Mouse (Mus musculus): Measurements from ENCODE around the gene Cldnd1. TPM values are rescaled to one million over a fixed set of nuclear protein-coding genes. Genes with fewer than 3 reads are reported as not detected.
A peak's percentile ranks its signal among the peaks of the same experiment; 100 is the strongest.

The Cldnd1 gene
- polyA plus RNA-seq, 1 experiment: 1.00 TPM

DNA sequence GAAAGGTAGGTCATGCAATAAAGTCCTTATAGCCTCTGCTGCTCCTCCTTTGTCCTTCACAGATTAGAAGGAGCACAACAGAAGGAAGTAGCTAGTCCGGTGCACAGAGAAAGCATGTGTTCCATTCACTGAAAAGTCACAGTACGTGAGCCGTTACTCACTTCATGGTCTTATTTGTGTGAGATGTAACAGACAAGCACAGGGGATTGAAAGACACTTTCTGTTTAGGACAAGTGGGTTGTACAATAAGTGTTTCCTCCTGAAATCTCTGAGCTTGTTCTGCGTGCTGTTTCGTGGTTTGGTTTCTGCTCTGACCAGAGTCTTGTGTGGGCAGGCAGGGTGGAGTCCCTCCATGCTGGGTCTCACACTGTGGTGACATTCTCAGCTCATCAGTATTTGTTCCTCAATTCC lies 37.4 kb upstream of the Cldnd1 start:
- Histone ChIP-seq H3K4me3 (replicated peaks) (peak overlapping the region; percentile 29), H3K4me1 (peaks cover 28% of the 10 kb centered on the region), H3K9me3 (no peaks in the 10 kb centered on the region), H3K36me3 (replicated peaks; ENCODE audit: low read length) (no peaks in the 10 kb centered on the region), H3K27me3 (replicated peaks) (no peaks in the 10 kb centered on the region)
- TF ChIP-seq FLI1 (IDR thresholded peaks at IDR 0.05; ENCODE audit: low read length) (no peak), GATA1 (IDR thresholded peaks at IDR 0.05; ENCODE audit: borderline replicate concordance, low read length) (no peak)

DNA sequence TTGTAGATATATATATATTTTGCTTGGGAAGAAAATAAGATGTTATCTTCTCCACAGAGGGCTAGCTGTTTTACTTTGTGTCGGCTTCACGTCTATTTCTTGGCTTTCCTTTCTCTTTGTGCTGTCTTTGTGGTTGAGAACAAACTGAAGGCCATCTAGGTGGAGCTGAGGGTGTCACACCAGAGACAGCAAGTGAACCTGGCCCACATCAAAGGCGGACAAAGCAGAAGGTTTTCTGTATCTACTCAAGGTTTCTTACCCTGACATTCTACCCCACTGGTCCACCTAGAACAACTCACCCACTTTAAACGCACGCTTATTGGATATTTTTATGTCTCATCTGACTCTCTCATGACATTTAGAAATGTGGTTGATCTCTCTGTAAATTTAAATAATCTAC lies 33.6 kb upstream of the Cldnd1 start:
- H3K9me3 ChIP-seq: no peaks in the 10 kb centered on the region
- no peaks in the 10 kb centered on the region for H3K27me3 ChIP-seq (replicated peaks)
- H3K4me3 ChIP-seq (replicated peaks): no peak overlapping the region
- no peak for TF ChIP-seq GATA1 (IDR thresholded peaks at IDR 0.05; ENCODE audit: borderline replicate concordance, low read length)
- TF ChIP-seq FLI1 (IDR thresholded peaks at IDR 0.05; ENCODE audit: low read length): no peak
- no peaks in the 10 kb centered on the region for H3K36me3 ChIP-seq (replicated peaks; ENCODE audit: low read length)
- H3K4me1 ChIP-seq: peaks cover 16% of the 10 kb centered on the region

DNA sequence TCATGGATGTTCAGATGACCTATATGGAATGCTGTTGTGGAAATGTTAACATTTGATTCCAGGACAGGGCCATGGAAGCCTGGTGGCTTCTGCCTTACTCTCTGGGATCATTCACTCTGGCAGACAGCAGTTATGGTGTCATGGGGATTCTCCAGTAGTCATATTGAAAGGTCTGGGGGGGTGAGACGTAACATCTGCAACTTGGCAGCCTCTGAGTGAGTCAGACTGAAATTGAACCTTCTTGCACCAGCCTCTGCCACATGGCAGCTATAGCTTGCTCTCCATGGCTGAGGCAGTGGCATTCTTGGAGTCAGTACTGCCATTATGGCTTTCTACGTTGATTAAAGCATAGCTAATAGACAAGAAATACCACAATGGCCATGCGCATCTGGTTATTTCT lies 30.9 kb upstream of the Cldnd1 start:
- no peaks in the 10 kb centered on the region for H3K27me3 ChIP-seq (replicated peaks)
- peaks cover 3% of the 10 kb centered on the region; the same call in 1 of the 2 replicates for H3K4me1 ChIP-seq
- TF ChIP-seq FLI1 (IDR thresholded peaks at IDR 0.05; ENCODE audit: low read length) (no peak), GATA1 (IDR thresholded peaks at IDR 0.05; ENCODE audit: borderline replicate concordance, low read length) (no peak)

DNA sequence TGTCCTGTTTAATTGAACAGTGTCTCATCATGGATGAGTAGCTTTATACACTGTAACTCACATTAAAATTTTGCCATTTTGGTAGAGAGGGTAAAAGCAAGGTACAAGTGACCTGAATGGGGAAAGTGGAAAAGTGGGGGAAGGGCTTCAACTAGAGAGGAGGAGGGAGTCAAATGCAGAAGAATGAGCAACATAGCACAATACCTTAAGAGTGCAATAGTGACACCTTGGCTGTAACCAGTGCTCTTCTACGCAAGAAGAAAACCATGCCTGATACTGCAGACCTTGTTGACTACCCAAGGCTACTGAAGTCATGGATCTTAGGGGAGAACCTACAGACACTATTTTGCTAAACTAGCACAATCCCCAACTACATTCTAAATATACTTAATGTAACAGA lies 30.4 kb upstream of the Cldnd1 start:
- Histone ChIP-seq H3K4me1 (peaks cover 3% of the 10 kb centered on the region; the same call in 1 of the 2 replicates), H3K27me3 (replicated peaks) (no peaks in the 10 kb centered on the region), H3K36me3 (replicated peaks; ENCODE audit: low read length) (no peaks in the 10 kb centered on the region), H3K9me3 (no peaks in the 10 kb centered on the region), H3K4me3 (replicated peaks) (no peak overlapping the region)
- TF ChIP-seq FLI1 (IDR thresholded peaks at IDR 0.05; ENCODE audit: low read length) (no peak), GATA1 (IDR thresholded peaks at IDR 0.05; ENCODE audit: borderline replicate concordance, low read length) (no peak)

More for the DNA sequence above, 30.9 kb upstream of the Cldnd1 start:
- Histone ChIP-seq H3K4me3 (replicated peaks) (no peak overlapping the region), H3K9me3 (no peaks in the 10 kb centered on the region), H3K36me3 (replicated peaks; ENCODE audit: low read length) (no peaks in the 10 kb centered on the region)

DNA sequence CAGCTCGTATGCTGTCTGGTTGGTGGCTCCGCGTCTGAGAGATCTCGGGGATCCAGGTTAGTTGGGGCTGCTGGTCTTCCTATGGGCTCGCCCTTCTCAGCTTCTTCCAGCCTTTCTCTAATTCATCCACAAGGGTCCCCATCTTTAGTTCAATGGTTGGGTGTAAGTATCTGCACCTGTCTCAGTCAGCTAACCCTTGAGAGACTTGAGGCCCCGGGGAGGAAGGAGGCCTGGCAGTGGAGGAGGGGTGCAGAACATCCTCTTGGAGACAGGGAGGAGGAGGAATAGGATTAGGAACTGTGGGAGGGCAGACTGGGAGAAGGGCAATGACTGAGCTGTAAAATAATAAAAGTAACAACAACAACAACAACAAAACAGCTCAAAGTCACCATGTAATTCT lies 27.5 kb upstream of the Cldnd1 start:
- H3K4me1 ChIP-seq: peaks cover 16% of the 10 kb centered on the region
- no peaks in the 10 kb centered on the region for H3K36me3 ChIP-seq (replicated peaks; ENCODE audit: low read length)
- no peaks in the 10 kb centered on the region for H3K27me3 ChIP-seq (replicated peaks)
- H3K9me3 ChIP-seq: no peaks in the 10 kb centered on the region
- no peak overlapping the region for H3K4me3 ChIP-seq (replicated peaks)
- no peak for TF ChIP-seq GATA1 (IDR thresholded peaks at IDR 0.05; ENCODE audit: borderline replicate concordance, low read length)
- no peak for TF ChIP-seq FLI1 (IDR thresholded peaks at IDR 0.05; ENCODE audit: low read length)

DNA sequence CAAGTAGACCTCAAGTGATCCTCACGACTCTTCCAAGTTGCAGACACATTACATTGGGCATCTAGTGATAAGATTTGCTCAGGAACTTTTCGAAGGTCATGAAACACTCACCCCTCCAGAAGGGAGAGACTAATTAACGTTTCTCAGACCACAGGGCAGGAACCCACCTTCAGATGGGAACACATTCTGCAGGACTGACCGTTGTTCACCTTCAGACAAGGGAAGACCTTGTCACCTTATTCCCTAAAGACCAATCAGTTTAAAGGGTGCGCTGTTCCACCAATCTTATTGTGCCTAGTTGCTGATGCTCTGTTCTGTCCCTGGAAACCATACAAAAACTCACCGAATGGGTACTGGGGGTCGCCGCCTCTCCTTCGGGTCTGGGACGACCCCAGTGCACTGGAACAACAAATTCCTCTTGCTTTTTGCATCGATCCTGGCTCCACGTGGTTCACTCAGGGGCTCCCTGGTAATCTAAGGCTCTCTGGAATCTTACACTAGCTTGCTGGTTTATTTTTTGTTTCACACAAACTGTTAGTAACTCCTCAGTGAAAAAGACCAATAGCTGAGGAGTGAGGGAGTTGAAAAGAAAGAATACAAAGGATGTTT lies 26.8 kb upstream of the Cldnd1 start:
- Histone ChIP-seq H3K4me1 (peaks cover 16% of the 10 kb centered on the region), H3K27me3 (replicated peaks) (no peaks in the 10 kb centered on the region), H3K4me3 (replicated peaks) (no peak overlapping the region), H3K9me3 (no peaks in the 10 kb centered on the region), H3K36me3 (replicated peaks; ENCODE audit: low read length) (no peaks in the 10 kb centered on the region)
- TF ChIP-seq GATA1 (IDR thresholded peaks at IDR 0.05; ENCODE audit: borderline replicate concordance, low read length) (no peak), FLI1 (IDR thresholded peaks at IDR 0.05; ENCODE audit: low read length) (no peak)

DNA sequence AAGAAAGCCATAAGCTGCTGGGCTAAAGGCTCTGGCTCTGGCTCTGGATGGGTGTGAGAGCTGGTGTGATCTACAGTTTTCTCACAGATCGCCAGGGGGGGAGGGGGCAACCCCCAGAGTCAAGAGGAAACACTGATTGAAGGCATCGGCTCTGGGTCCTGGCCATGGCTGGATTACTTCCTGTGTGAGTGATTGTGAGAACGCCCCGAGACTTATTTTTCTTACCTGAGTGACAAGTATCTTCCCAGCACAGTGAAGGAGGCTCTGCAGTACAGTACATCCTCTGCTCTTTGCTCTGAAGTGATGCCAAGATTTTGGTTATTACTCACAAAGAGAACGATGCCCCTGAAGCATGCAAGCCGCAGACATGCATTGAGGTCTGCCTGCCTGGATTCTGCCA lies 25.9 kb upstream of the Cldnd1 start:
- no peak for TF ChIP-seq GATA1 (IDR thresholded peaks at IDR 0.05; ENCODE audit: borderline replicate concordance, low read length)
- TF ChIP-seq FLI1 (IDR thresholded peaks at IDR 0.05; ENCODE audit: low read length): no peak
- no peaks in the 10 kb centered on the region for H3K27me3 ChIP-seq (replicated peaks)
- H3K9me3 ChIP-seq: no peaks in the 10 kb centered on the region
- H3K36me3 ChIP-seq (replicated peaks; ENCODE audit: low read length): no peaks in the 10 kb centered on the region
- no peak overlapping the region for H3K4me3 ChIP-seq (replicated peaks)
- peaks cover 16% of the 10 kb centered on the region for H3K4me1 ChIP-seq

DNA sequence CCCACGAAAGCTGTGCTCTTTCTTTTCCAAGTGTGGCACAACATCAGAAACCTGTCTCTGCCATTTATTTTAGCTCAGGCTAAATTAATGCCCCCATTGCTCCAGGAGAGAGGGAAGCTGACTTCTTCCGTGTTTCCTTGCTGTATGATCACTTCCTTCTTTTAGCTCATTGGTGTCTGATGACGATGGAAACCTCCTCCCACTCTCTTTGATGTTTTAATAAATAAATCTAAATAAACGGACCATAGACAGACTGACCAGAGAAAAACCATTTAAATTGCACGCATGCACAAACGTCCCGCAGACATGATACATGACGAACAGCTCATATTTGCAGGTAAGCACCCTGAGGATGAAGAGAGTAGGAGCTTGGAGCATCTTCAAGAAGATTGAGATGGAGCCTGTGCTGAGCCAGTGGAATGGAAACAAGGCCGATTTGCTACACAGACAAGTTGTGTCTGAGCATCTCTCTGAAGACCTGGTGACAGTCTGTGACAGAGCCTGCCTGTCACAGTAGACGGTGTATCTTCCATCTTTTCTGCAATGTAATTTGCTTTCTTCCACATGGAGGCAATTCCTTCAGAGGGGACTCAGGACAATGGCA lies 25.3 kb upstream of the Cldnd1 start:
- TF ChIP-seq GATA1 (IDR thresholded peaks at IDR 0.05; ENCODE audit: borderline replicate concordance, low read length): no peak
- TF ChIP-seq FLI1 (IDR thresholded peaks at IDR 0.05; ENCODE audit: low read length): no peak

DNA sequence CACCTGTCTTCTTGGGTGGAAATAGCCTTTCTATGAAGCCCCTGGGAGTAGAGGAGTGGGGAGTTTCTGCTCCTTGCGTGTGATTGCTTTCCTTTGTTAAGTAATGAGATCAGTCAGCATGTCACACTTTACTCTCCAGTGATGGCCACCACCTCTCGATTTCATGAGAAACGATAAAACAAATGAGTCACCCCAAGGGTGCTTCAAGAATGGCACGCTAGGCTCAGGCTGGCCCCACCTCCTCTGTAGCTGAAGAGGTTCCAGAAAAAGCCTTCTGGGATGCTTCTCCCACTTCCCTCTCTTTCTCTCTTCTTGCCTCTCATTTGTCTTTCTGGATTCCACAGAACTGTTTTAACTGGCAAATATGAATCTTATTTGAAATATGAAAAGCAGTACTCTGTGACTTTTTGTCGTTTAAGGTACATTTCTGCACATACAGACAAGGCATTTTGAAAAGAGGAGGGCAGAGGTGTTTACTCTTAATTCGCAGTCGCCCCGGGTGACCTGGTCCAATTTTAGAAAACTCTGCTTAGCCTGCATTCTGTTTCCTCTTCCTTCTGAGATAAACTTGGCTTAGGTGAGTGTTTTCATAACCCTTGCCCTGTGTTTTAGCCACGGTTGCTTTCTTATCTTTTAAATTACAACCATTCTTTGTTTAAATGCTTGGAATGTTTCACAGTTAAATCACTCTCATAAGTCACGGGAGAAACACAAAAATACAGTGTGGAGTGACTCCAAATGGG lies 24.2 kb upstream of the Cldnd1 start:
- no peaks in the 10 kb centered on the region for H3K36me3 ChIP-seq (replicated peaks; ENCODE audit: low read length)
- peak overlapping the region; percentile 20 for H3K4me3 ChIP-seq (replicated peaks)
- no peak for TF ChIP-seq GATA1 (IDR thresholded peaks at IDR 0.05; ENCODE audit: borderline replicate concordance, low read length)
- no peak for TF ChIP-seq FLI1 (IDR thresholded peaks at IDR 0.05; ENCODE audit: low read length)
- H3K27me3 ChIP-seq (replicated peaks): no peaks in the 10 kb centered on the region
- H3K9me3 ChIP-seq: no peaks in the 10 kb centered on the region
- H3K4me1 ChIP-seq: peaks cover 30% of the 10 kb centered on the region

More for the DNA sequence above, 25.3 kb upstream of the Cldnd1 start:
- Histone ChIP-seq H3K27me3 (replicated peaks) (no peaks in the 10 kb centered on the region), H3K4me1 (peaks cover 19% of the 10 kb centered on the region), H3K9me3 (no peaks in the 10 kb centered on the region), H3K36me3 (replicated peaks; ENCODE audit: low read length) (no peaks in the 10 kb centered on the region), H3K4me3 (replicated peaks) (no peak overlapping the region)

DNA sequence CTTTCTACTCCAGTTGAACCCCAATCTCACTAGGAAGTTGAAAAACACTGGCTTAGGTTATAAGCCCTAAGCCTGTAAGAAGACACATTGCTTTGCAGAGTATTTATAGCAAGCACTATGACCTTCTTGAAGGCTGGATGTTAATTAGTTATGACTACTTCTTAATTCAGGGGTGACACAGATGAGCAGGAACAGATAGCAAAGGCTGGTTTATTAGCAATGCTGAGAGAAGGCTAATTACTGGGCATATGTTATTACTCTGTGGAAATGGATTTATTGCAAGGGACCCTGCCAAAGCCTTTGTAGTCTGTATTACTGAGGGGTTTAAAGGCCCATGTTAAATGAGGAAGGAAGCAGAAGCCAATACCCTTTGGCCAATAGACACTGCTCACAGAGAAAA lies 22.7 kb upstream of the Cldnd1 start:
- H3K9me3 ChIP-seq: no peaks in the 10 kb centered on the region
- no peaks in the 10 kb centered on the region for H3K36me3 ChIP-seq (replicated peaks; ENCODE audit: low read length)
- peaks cover 36% of the 10 kb centered on the region for H3K4me1 ChIP-seq
- H3K4me3 ChIP-seq (replicated peaks): no peak overlapping the region
- no peaks in the 10 kb centered on the region for H3K27me3 ChIP-seq (replicated peaks)
- TF ChIP-seq FLI1 (IDR thresholded peaks at IDR 0.05; ENCODE audit: low read length): no peak
- no peak for TF ChIP-seq GATA1 (IDR thresholded peaks at IDR 0.05; ENCODE audit: borderline replicate concordance, low read length)

Data from megakaryocyte, embryonic 14.5 days (primary cell).